Mouse (Mus musculus) olfactory bulb, adult 2 months (tissue): ENCODE results near the gene Fam209.

Source experiments
- CTCF ChIP-seq: fragments of 200-500 bp; IDR thresholded peaks from 2 replicates; pipeline ENCODE4 v1.5.1; 2012; ENCODE audit warnings: low read depth, mild to moderate bottlenecking, low read length, moderate library complexity; ENCODE audit not compliant: insufficient read depth
- POLR2A ChIP-seq: fragments of 200-500 bp; IDR thresholded peaks from 2 replicates; pipeline ENCODE4 v1.6.1; 2012; ENCODE audit warnings: mild to moderate bottlenecking, low read depth, low read length, moderate library complexity; ENCODE audit not compliant: insufficient read depth

GRCm38 (mm10) chr2:172501341-172501740, 29.0 kb downstream of the Fam209 start:
- no peak for TF ChIP-seq POLR2A
- TF ChIP-seq CTCF = peak; percentile 34; the same call in 1 of the 2 replicates
